Mouse (Mus musculus) yolk sac, embryonic 10.5 days (tissue): Measurements from ENCODE around the gene Gm28919.
"Not testable (repeated sequence)": the region's sequence is repeated elsewhere in the genome, so short reads cannot be mapped to it uniquely, and the experiment has no call there.

Source experiments
- DNase-seq: peaks from one replicate; pipeline ENCODE4 v3.0.0-alpha.2; 2017; ENCODE audit warnings: low spot score

Gene Gm28919

DNA sequence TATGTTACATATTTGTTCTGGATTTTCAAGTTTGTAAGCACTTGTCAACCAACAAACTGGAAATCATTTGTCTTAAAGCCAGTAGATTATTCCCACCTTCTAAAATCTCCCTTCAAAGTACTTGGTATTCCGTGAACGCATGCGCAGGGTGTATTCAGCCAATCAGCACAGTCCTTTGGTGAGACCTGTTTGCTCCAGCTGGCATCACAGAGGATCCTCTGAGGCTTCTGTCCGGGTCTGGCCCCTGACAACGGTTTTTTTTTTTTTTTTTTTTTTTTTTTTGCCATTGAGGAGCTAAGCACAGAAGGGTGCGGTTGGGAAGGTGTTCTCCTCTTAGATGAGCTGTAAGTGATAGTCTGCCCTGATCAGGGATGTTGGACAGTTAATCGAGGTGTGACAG, at the start of gene Gm28919:
TSS of gene Gm28919 (plus strand) at position 301 of the 400 bp plus-strand sequence.
- DNase-seq, result not testable (repeated sequence)
